Mouse (Mus musculus) brain, adult 2 months (tissue): Measurements from ENCODE around the gene Fxyd5.

Experiments
- DNase-seq: peaks from one replicate; pipeline ENCODE4 v3.0.0; 2011; ENCODE audit warnings: low read depth, low spot score

Fxyd5 gene

DNA sequence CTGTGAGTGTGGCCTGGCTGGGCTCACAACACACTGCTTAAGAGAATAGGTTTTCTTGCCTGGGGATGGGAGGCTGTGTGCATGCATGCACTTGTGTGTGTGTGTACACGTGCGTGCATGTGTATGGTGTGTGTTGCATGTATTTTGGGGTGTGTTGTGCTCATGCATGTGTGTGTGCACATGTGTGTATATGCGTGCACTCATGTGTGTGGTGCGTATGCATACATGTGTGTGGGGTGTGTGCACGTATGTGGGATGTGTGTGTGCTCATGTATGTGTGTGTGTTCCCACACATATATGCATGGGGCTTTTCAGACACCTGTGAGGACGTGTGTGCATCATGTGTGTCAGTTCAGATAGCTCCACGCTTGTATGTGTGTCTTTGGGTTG, 18.3 kb upstream of the Fxyd5 start:
- DNase-seq = no peak

GRCm38 (mm10) chr7:31059919-31060620, 17.8 kb upstream of the Fxyd5 start:
- DNase-seq = no peak

DNA sequence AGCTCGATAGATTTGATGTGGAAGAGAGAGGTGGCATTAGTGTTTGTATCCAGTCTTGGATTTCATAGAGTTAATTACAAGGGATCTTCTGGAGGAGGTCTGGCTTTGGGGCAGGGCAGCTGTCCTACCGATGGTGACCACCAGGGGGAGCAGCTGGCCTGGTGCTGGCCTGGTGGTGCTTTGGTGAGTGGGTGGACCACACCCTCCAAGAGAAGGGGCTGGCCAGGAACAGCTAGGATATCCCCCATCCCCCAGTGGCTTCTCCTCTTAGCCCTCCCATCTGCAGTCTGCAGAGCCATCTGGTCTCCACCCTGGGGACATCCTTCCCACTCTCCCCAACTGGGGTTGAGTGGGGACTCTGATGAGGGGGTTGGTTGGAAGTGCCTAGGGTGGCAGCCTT, 16.8 kb upstream of the Fxyd5 start, which contains the start of gene Lgi4:
TSS of gene Lgi4 (plus strand) at position 235 of the 400 bp plus-strand sequence.
- peak; percentile 81 for DNase-seq

DNA sequence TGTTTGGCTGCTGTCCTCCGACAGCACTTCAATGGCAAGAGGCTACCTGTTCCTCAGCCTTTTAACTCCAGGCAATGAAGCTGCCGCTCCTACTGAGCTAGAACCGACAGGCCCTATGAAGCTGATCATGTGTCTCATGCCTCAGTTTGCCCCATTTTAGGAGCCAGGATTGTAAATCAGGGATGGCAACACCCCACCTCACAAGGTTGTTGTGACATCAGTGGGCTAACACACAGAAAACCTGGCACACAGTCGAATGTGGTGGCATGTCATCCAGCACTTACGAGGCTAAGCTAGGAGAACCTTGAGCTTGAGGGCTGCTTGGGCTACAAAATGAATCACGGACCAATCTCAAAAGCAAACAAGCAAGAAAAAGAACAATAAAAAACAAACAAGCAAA, 15.9 kb upstream of the Fxyd5 start:
- no peak for DNase-seq

GRCm38 (mm10) chr7:31057730-31058129, 15.4 kb upstream of the Fxyd5 start:
- peak; percentile 12 for DNase-seq

DNA sequence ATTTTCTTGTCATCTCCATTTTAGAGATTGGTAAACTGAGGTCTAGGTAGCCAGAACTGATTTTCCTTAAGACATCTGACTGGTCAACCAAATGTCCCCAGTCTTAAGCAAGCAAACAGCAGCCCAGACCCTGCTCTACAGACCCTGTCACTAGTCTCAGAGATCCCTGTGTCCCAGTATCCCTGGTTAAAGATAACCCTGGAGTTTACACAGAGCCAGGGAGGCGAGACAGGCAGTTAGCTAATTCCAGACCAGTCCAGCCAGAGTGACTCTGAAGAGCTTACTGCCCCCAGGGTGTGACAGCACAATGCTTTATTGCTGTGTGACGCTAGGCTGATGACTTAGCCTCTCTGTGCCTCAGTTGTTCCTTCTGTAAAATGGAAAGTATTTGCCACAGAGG, 14.8 kb upstream of the Fxyd5 start, which contains the start of gene Fxyd1:
TSS of gene Fxyd1 (minus strand) at position 129 of the 400 bp plus-strand sequence.
- no peak for DNase-seq

DNA sequence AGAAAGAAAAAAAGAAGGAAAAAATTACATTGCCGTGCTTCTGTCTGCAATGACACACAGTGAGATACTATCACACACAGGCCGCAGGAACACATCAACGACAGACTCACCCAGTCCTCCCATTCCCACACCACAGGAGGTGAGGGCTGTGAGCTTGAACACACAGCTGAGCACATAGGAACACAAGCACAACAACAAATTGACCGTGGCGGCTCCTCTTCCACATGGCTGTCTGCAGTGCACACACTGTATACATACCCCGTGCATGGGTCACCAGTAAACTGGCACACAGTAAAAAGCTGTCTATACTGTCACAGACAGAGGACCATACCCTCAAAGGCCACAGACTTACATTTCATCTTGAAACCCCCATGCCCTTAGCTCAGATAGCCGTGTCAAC, 14.2 kb upstream of the Fxyd5 start:
- no peak for DNase-seq

DNA sequence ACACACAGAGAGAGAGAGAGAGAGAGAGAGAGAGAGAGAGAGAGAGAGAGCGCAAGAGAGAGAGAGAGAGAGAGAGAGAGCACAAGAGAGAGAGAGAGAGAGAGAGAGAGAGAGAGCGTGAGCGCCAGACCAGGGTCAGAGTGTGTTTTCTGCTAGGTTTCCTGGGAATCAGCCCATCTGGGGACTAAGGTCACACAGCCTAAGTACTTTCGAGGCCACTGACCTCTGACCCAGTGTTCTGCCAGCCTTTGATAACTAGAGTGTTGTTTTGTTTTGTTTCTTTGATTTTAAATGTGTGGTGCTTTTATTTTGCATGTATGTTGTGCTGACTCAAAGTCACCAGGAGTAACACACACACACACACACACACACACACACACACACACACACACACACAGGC, 13.6 kb upstream of the Fxyd5 start:
- DNase-seq = no peak

DNA sequence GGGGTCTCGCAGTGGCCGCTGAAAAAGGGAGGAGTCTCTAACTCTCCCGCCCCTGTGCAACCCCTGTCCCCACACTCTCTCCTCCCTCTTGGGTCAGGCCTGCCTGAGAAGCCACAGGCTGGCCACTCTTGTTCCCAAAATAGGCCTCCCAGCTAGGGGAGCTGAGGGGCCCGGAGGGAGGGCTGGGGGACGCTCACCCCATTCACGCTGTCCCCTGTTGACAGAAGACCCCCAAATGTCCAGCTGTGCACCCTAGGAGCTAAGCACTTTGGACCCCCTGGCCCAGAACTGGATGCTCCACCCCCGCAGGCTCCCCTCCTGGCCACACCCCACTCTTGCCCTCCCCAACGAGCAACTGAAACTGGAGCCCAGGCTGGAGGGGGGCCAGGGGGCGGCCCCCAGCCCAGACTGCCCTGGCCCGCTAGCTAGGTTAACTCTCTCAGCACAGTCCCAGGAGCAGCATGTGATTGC, 13.1 kb upstream of the Fxyd5 start:
- DNase-seq = peak; percentile 16

GRCm38 (mm10) chr7:31054661-31055320, 12.5 kb upstream of the Fxyd5 start:
- no peak for DNase-seq

GRCm38 (mm10) chr7:31053882-31054447, 11.7 kb upstream of the Fxyd5 start:
- DNase-seq = no peak

- DNase-seq = peak; percentile 85
Measured at GRCm38 (mm10) chr7:31052636-31053434, 10.6 kb upstream of the Fxyd5 start.

- DNase-seq = no peak
Measured at GRCm38 (mm10) chr7:31052251-31052635, 10.0 kb upstream of the Fxyd5 start.

DNA sequence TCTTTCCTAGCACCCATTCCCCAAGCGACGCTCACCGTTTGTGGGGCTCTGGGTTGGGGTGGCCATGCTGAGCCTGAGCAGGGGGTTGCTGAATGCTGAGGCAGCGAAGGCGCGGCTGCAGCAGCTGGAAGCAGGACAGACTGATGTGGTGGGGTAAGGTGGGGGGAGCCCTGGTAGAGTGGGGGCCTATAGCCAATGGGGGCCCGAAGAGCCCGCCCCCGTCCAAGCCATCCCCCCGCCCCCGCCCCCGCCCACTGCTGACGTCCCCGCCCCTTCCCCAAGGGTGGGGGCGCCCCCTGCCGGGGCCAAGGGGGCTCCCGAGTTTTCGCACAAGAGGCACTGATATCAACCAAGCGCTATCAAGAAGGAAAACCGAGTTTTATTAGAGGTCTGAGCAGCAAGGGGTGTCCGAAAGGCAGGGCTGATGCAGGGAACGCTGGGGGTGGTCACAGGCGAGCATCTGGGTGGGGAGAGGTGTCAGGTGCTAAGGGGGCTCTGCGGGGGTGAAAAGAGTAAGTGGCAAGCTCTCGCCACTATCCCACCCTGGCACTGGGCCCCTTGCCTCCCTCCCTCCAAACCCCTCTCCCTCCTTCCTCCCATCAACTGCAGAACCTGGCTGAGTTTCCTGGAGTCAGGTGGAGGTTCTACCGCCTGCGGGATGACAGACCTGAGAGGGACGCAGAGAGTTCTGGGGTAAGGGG, 9.2 kb upstream of the Fxyd5 start, which contains the start of gene Fxyd7:
TSS of gene Fxyd7 (minus strand) at position 147 of the 701 bp plus-strand sequence.
- peak; percentile 35 for DNase-seq

- DNase-seq = peak; percentile 73
Measured at GRCm38 (mm10) chr7:31050921-31051320, 8.6 kb upstream of the Fxyd5 start.

- DNase-seq = no peak
Measured at GRCm38 (mm10) chr7:31050487-31050886, 8.2 kb upstream of the Fxyd5 start.

GRCm38 (mm10) chr7:31049846-31050281, 7.6 kb upstream of the Fxyd5 start:
- DNase-seq = peak; percentile 77

DNA sequence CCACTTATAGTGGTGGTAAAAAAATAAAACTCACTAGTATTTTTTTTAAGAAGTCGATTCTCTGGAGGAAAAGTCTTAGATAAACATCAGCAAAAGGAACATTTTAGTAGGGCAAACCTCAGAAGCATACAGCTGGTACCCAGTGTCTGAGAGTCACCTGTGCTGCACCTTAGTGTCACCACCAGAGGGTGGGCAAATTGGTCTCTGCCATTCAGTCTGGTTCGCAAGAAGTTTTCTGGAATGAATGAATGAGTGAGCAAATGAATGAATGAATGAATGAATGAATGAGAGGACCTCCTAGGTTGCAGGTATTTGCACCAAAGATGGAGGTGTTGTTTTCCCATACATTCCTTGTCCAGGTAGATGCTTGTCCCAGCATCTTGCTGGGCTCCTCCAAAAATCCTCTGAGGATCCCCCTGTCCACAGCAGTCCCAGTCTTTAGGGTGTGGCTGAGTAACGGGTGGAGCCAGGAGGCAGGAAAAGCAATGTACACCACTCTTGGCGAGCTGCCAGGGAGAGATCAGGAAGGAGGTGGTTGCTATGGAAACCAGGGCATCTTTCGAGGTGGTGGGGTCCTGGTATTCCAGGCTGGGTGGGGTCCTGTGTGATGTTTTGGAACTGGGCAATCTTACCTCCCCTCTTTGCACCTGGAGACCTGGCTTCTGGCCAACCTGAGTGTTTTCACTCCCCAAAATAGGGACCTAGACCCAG, 7.0 kb upstream of the Fxyd5 start:
- peak; percentile 68 for DNase-seq

- DNase-seq = peak; percentile 27
Measured at GRCm38 (mm10) chr7:31041662-31042315, 492 bp downstream of the Fxyd5 start.

- DNase-seq = no peak
Measured at GRCm38 (mm10) chr7:31041023-31041407, 1.3 kb downstream of the Fxyd5 start.
